ENCODE assay signal across 26 mouse cellular contexts in genomic region chr1:72326162-72326821, GRCm38 (mm10). TPM values are rescaled to one million over a fixed set of nuclear protein-coding genes. Genes with fewer than 3 reads are reported as not detected.
DNase-seq lines count a peak whose midpoint lies in the region; ATAC-seq and TF ChIP-seq lines count a peak whose summit lies in the region.
"Had no signal": no experiment of that assay in that cellular context is flagged by ENCODE, and none has a peak within 500 bp of the region (broad histone marks: within the 10 kb centered on the region; RNA-seq: fewer than 3 reads in every experiment).

No protein-coding gene starts in this region.

- H3K36me3 ChIP-seq in liver, postnatal 0 days (replicated peaks; ENCODE audit: insufficient read depth, low read length), result peaks cover 19% of the 10 kb centered on the region
- H3K36me3 ChIP-seq in liver, embryonic 11.5 days (ENCODE audit: control insufficient read depth, insufficient read depth, low read length), result peaks cover 2% of the 10 kb centered on the region; the same call in 1 of the 2 replicates
- H3K36me3 ChIP-seq in forebrain, embryonic 13.5 days (ENCODE audit: poor library complexity, severe bottlenecking), result peaks cover 56% of the 10 kb centered on the region

- no peak overlapping the region for H3K4me3 ChIP-seq in liver, postnatal 0 days (ENCODE audit: low read depth, low read length)
- H3K4me3 ChIP-seq in liver, embryonic 11.5 days (ENCODE audit: low read depth, low read length), result no peak overlapping the region
- no peak overlapping the region for H3K4me3 ChIP-seq in forebrain, embryonic 13.5 days
- H3K4me3 ChIP-seq: embryonic facial prominence, embryonic 13.5 days; erythroblast, embryonic 14.5 days; forebrain, embryonic 15.5 days; hindbrain, embryonic 12.5 days; kidney, embryonic 15.5 days; limb, embryonic 13.5 days; midbrain, embryonic 13.5 days; neural tube, embryonic 12.5 days had no signal

- H3K4me1 ChIP-seq in liver, postnatal 0 days (ENCODE audit: insufficient read depth), result no peaks in the 10 kb centered on the region
- no peaks in the 10 kb centered on the region for H3K4me1 ChIP-seq in liver, embryonic 11.5 days (replicated peaks; ENCODE audit: control insufficient read depth, insufficient read depth, low read length)
- no peaks in the 10 kb centered on the region for H3K4me1 ChIP-seq in forebrain, embryonic 13.5 days
- H3K4me1 ChIP-seq: embryonic facial prominence, embryonic 13.5 days; forebrain, embryonic 15.5 days; hindbrain, embryonic 12.5 days; kidney, embryonic 15.5 days; limb, embryonic 13.5 days; midbrain, embryonic 13.5 days; neural tube, embryonic 12.5 days had no signal

- WGBS in liver, postnatal 0 days (ENCODE audit: insufficient replicate concordance), result 70% methylated on average over 11 of the region's 11 CpGs
- 81% methylated on average over 11 of the region's 11 CpGs for WGBS in liver, embryonic 11.5 days
- WGBS in forebrain, embryonic 13.5 days, result 96% methylated on average over 11 of the region's 11 CpGs

- no peak overlapping the region for H3K4me2 ChIP-seq in liver, postnatal 0 days (ENCODE audit: low read depth, low read length)
- no peak overlapping the region for H3K4me2 ChIP-seq in liver, embryonic 11.5 days
- H3K4me2 ChIP-seq in forebrain, embryonic 13.5 days, result no peak overlapping the region
- H3K4me2 ChIP-seq: embryonic facial prominence, embryonic 13.5 days; forebrain, embryonic 15.5 days; hindbrain, embryonic 12.5 days; kidney, embryonic 15.5 days; limb, embryonic 13.5 days; midbrain, embryonic 13.5 days; neural tube, embryonic 12.5 days had no signal

- TF ChIP-seq CTCF in liver, postnatal 0 days (IDR thresholded peaks at IDR 0.05; ENCODE audit: low read depth), result no peak

- intact Hi-C loops in heart, postnatal 10 days (cut with DNase I), result no loop called here

- ATAC-seq in liver, postnatal 0 days, result no peak
- no peak for ATAC-seq in liver, embryonic 11.5 days (replicated peaks; ENCODE audit: low FRiP score)
- ATAC-seq in forebrain, embryonic 13.5 days, result no peak
- ATAC-seq: forebrain, embryonic 15.5 days; intestine, postnatal 0 days; midbrain, embryonic 13.5 days had no signal

- no peak overlapping the region for H3K9ac ChIP-seq in liver, postnatal 0 days (replicated peaks)
- no peak overlapping the region for H3K9ac ChIP-seq in liver, embryonic 11.5 days (ENCODE audit: low read depth, low read length)
- H3K9ac ChIP-seq in forebrain, embryonic 13.5 days, result no peak overlapping the region
- H3K9ac ChIP-seq: embryonic facial prominence, embryonic 13.5 days; forebrain, embryonic 15.5 days; hindbrain, embryonic 12.5 days; kidney, embryonic 15.5 days; limb, embryonic 13.5 days; liver, embryonic 14.5 days; midbrain, embryonic 13.5 days; neural tube, embryonic 12.5 days had no signal

- H3K27me3 ChIP-seq in liver, postnatal 0 days (ENCODE audit: insufficient read depth, low read length), result no peaks in the 10 kb centered on the region
- H3K27me3 ChIP-seq in liver, embryonic 11.5 days (replicated peaks; ENCODE audit: control insufficient read depth, insufficient read depth, low read length), result no peaks in the 10 kb centered on the region
- H3K27me3 ChIP-seq in forebrain, embryonic 13.5 days, result no peaks in the 10 kb centered on the region
- H3K27me3 ChIP-seq: embryonic facial prominence, embryonic 13.5 days; forebrain, embryonic 15.5 days; hindbrain, embryonic 12.5 days; kidney, embryonic 15.5 days; limb, embryonic 13.5 days; midbrain, embryonic 13.5 days; neural tube, embryonic 12.5 days had no signal

- H3K27ac ChIP-seq in liver, postnatal 0 days (ENCODE audit: low read depth), result peak overlapping the region; percentile 7; the same call in 1 of the 2 replicates
- H3K27ac ChIP-seq in liver, embryonic 11.5 days (ENCODE audit: low read depth, low read length), result no peak overlapping the region
- H3K27ac ChIP-seq in forebrain, embryonic 13.5 days, result no peak overlapping the region
- H3K27ac ChIP-seq: embryonic facial prominence, embryonic 13.5 days; forebrain, embryonic 15.5 days; hindbrain, embryonic 12.5 days; kidney, embryonic 15.5 days; limb, embryonic 13.5 days; liver, embryonic 14.5 days; midbrain, embryonic 13.5 days; neural tube, embryonic 12.5 days had no signal

- TF ChIP-seq EP300 in liver, postnatal 0 days (IDR thresholded peaks at IDR 0.05; ENCODE audit: low read depth), result no peak

- DNase-seq in liver, postnatal 0 days, result no peak
- no peak for DNase-seq in liver, embryonic 11.5 days (ENCODE audit: low spot score)
- DNase-seq in heart, adult 8-10 months (ENCODE audit: low spot score), result peak; percentile 31
- DNase-seq in heart, postnatal 10 days, result peak; percentile 12 to 17
- no peak for DNase-seq in thymus, postnatal 14 days
- DNase-seq in spleen, adult 18-20 months, result no peak
- DNase-seq: adrenal gland, postnatal 10 days; cerebellum, adult 2 months; cerebellum, postnatal 36 days; embryo, embryonic 11 days; gastrocnemius, postnatal 10 days; kidney, postnatal 36 days; right cerebral cortex, postnatal 4 days; thymus, adult 18-20 months; thymus, postnatal 4 days had no signal

- no peaks in the 10 kb centered on the region for H3K9me3 ChIP-seq in liver, postnatal 0 days (ENCODE audit: low read length)
- H3K9me3 ChIP-seq in liver, embryonic 11.5 days (ENCODE audit: control insufficient read depth, low read length), result no peaks in the 10 kb centered on the region
- no peaks in the 10 kb centered on the region for H3K9me3 ChIP-seq in forebrain, embryonic 13.5 days (replicated peaks)
- H3K9me3 ChIP-seq: embryonic facial prominence, embryonic 13.5 days; forebrain, embryonic 15.5 days; hindbrain, embryonic 12.5 days; kidney, embryonic 15.5 days; limb, embryonic 13.5 days; midbrain, embryonic 13.5 days; neural tube, embryonic 12.5 days had no signal

RNA-seq across cellular contexts. Expression of gene Xrcc5, which starts 19.1 kb away (rescaled TPM):
- 10.3 and 10.8 TPM in 2 replicates for polyA plus RNA-seq in liver, postnatal 0 days (2015; fragmentation: Nextera tagmentation; extraction: Ambion mirVana)
- polyA plus RNA-seq in liver, embryonic 11.5 days (2014; fragmentation: Nextera tagmentation; extraction: Ambion mirVana), result 43.5 and 47.3 TPM in 2 replicates
- 10 to 100 TPM; 17.7 to 19.4 (median 19.3) TPM for total RNA-seq in heart, adult 8-10 months (2022)
- 10 to 100 TPM; 13.4 to 14.0 TPM for total RNA-seq in heart, postnatal 10 days (2021)
- 38.5 and 40.0 TPM in 2 replicates for polyA plus RNA-seq in forebrain, embryonic 13.5 days (2015; fragmentation: Nextera tagmentation; extraction: Ambion mirVana)

RNA-seq across cellular contexts. Expression of gene Tmem169, which starts 42.1 kb away (rescaled TPM):
- 0.22 and 0.29 TPM in 2 replicates for polyA plus RNA-seq in liver, postnatal 0 days (2015; fragmentation: Nextera tagmentation; extraction: Ambion mirVana)
- 0.77 and 0.90 TPM in 2 replicates for polyA plus RNA-seq in liver, embryonic 11.5 days (2014; fragmentation: Nextera tagmentation; extraction: Ambion mirVana)
- not detected for total RNA-seq in heart, adult 8-10 months (2022)
- under 1 TPM in 1 of 2 experiments, not detected in 1; 0.19 TPM for total RNA-seq in heart, postnatal 10 days (2021)
- 25.8 and 28.1 TPM in 2 replicates for polyA plus RNA-seq in forebrain, embryonic 13.5 days (2015; fragmentation: Nextera tagmentation; extraction: Ambion mirVana)
- polyA plus RNA-seq: erythroblast, embryonic 14.5 days had no signal

RNA-seq across cellular contexts. Expression of gene Pecr, which starts 42.2 kb away (rescaled TPM):
- 132 and 143 TPM in 2 replicates for polyA plus RNA-seq in liver, postnatal 0 days (2015; fragmentation: Nextera tagmentation; extraction: Ambion mirVana)
- 40.2 and 43.2 TPM in 2 replicates for polyA plus RNA-seq in liver, embryonic 11.5 days (2014; fragmentation: Nextera tagmentation; extraction: Ambion mirVana)
- 10 to 100 TPM in 3 of 4 experiments, 1 to 10 TPM in 1; 9.5 to 12.4 (median 12.2) TPM for total RNA-seq in heart, adult 8-10 months (2022)
- total RNA-seq in heart, postnatal 10 days (2021), result 10 to 100 TPM; 12.6 to 13.0 TPM
- polyA plus RNA-seq in forebrain, embryonic 13.5 days (2015; fragmentation: Nextera tagmentation; extraction: Ambion mirVana), result 12.6 and 13.4 TPM in 2 replicates

Comparison
In these comparisons a context has a peak if more than half of its experiments do, and no peak if none do; other contexts are left out.
1. DNase-seq: peak in heart, adult 8-10 months (single experiment) and heart, postnatal 10 days (2 of 2); none in liver, postnatal 0 days (single experiment), liver, embryonic 11.5 days (single experiment), thymus, postnatal 14 days (single experiment) and spleen, adult 18-20 months (0 of 2).
2. RNA of gene Tmem169, which starts 42.1 kb away (polyA plus RNA-seq): 25.8 to 28.1 TPM in forebrain, embryonic 13.5 days; 0.77 to 0.90 TPM in liver, embryonic 11.5 days and 0.22 to 0.29 TPM in liver, postnatal 0 days; every median in the first group is over 10 times any median in the second.